Mouse (Mus musculus) spleen, adult 2 months (tissue): ENCODE results near the gene Slfn14.

Experiments used
- CTCF ChIP-seq: fragments of 200-500 bp; IDR thresholded peaks from 2 replicates; pipeline ENCODE4 v1.5.1; 2011; ENCODE audit warnings: mild to moderate bottlenecking, inconsistent platforms; ENCODE audit not compliant: insufficient read depth, insufficient read length, insufficient replicate concordance; ENCODE audit errors: extremely low read depth
- POLR2A ChIP-seq: fragments of 200-500 bp; IDR thresholded peaks from 2 replicates; pipeline ENCODE4 v1.6.1; 2011; ENCODE audit warnings: low read depth, low read length, inconsistent platforms

- no peak for TF ChIP-seq POLR2A
- TF ChIP-seq CTCF, result no peak
Measured at GRCm38 (mm10) chr11:83303751-83304150, 17.2 kb upstream of the Slfn14 start.
